Mouse (Mus musculus) liver, postnatal 0 days (tissue): ENCODE measurements around the gene Icos.

Experiments used
- CTCF ChIP-seq: sonication (generic); IDR thresholded peaks from 2 replicates; pipeline ENCODE4 v1.5.1; 2016; ENCODE audit warnings: antibody characterized with exemption, low read depth
- EP300 ChIP-seq: IDR thresholded peaks from 2 replicates; pipeline ENCODE4 v1.6.1; 2016; ENCODE audit warnings: antibody characterized with exemption, low read depth, mild to moderate bottlenecking

DNA sequence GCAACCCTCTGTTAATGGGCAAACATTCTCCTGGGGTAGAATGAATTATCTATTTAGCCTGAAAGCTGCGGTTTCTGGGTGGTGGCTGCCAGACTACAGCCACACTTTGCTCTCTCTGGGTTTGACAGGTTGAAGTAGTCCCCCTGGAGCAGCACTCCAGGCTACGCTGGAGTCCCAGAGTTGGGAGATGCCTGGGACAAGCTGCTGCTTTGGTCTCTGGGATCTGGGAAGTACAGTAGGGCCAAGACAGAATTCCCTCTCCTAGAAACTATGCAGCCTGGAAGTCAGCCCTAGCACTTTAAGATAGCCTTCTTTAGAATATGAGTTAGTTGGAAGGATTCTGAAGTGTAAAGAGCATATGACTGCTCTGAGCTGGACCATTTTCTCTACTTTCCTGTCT lies 21.0 kb downstream of the Icos start:
- TF ChIP-seq EP300 (no peak), CTCF (no peak)
